Mouse (Mus musculus) urinary bladder, postnatal 14 days (tissue): ENCODE results near the gene Exoc3l4.

Experiments used
- DNase-seq: peaks from one replicate; pipeline ENCODE4 v3.0.0; 2021; ENCODE audit warnings: low spot score

Gene Exoc3l4

DNA sequence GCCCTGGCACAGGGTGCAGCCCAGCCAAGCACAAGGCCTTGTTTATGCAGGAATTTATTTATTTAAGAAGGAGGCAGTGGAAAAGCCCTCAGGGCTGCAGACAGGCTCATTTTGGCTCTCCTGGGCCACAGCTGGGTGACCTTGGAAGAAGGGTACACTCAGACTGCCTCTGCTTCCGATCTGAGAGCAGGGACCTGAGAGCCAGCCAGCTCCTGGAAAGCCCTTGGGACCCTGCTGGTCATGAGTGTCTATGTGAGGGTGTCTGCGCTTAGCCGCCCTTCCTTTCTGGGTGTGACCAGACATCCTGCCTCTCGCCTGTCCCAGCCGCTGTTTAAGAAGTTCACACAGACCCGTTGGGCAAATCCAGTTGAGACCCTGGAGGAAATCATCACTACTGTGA, 33.5 kb downstream of the Exoc3l4 start:
- peak; percentile 7 for DNase-seq

DNA sequence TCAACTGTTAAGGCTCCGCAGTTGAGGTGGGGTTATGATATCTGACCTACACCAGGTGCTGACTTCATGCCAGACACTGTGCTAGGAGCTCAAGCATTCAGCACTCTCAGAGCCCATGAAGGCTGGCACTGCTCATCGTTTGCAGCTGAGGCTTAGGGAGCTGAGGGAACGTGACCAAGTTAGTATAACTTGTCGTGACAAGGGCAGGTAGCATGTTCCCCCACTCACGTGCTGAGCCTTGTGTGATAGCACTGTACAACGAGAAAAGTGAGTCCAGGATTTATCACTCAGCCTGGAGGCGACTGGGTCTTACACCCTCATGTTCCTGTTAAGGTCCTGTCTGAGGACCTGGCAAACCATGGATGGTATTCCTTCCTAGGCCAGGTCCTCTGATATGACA, 34.7 kb downstream of the Exoc3l4 start:
- DNase-seq, result no peak

GRCm38 (mm10) chr12:111454021-111454420, 37.2 kb downstream of the Exoc3l4 start:
- DNase-seq, result no peak

DNA sequence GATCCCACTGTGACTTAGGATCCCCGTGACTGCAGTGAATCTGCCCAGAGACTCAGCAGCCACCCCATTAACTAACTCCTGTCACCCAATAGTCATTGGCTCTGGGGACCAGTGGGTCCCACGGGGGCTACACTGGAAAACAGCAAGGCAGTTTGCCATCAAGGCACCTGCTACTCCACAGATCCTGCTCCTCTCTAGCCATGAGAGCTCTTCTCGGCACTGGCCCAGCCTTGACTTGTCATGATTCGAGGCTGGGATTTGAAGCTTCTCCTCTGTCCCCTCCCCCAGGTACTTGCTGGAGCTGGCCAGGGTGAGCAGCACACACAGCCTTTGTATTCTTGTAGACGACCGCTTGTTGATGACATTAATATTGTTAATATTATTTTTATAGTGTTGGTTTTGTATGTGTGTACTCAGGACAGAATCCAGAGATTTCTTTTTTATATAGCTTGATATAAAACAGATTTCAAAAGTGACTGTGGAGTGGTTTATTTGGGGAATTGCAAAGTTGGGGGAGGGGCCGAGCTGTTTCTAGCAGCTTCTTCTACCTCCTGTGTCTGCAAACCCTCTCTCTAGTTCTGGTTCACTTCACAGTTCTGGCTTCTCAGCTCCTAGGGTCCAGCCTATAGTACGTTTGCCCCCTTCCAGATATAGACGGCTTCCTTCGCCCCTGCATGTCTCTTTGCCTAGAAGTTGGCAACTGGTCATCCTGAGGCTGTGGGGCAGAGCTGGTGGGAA, 37.9 kb downstream of the Exoc3l4 start:
- DNase-seq, result no peak

- DNase-seq, result no peak
Observed at GRCm38 (mm10) chr12:111455311-111455846, 38.6 kb downstream of the Exoc3l4 start.

GRCm38 (mm10) chr12:111455860-111456259, 39.0 kb downstream of the Exoc3l4 start:
- DNase-seq, result no peak

DNA sequence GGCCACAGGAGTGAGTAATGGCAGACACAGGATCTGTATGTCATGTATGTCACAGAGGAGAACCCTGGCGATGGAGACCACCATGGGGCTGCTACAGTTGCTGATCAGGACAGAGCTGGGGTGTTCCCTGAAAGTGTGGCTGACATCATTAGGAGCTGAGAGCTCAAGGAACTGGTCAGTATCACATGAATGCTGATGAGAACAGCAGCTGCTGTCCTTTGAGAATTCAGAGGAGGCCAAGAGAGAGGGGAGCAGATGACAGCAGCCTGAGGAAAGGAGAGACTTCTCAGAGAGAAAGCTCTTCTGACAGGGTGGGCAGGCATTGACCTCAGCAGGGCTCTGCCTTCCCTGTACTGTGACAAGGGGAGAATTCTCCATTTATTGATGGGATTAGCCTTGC, 40.9 kb downstream of the Exoc3l4 start:
- no peak for DNase-seq

- DNase-seq, result no peak
Observed at GRCm38 (mm10) chr12:111463570-111463969, 46.8 kb downstream of the Exoc3l4 start.

- DNase-seq, result no peak
Observed at GRCm38 (mm10) chr12:111466369-111466768, 49.6 kb downstream of the Exoc3l4 start.

GRCm38 (mm10) chr12:111468206-111468605, 51.4 kb downstream of the Exoc3l4 start:
- no peak for DNase-seq

DNA sequence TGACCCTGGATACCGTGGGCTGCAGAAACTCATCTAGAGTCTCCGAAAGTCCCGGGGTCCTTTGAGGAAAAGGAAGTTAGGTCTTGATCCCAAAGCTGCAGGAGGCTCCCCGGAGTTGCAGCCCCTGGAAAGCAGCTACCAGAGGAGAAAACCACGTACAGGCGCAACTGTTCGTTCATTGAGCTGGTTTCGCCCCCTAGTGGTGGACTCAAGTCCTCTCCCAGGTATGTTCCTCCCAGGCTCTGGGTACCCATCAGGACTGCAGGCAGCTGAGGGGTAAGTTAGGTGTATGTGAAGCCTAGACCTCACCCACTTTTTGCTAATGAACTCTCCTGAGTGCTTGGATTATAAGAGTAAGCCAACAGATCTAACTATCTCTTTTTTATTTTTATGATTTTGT, 52.7 kb downstream of the Exoc3l4 start:
- DNase-seq, result peak; percentile 78

- DNase-seq, result peak; percentile 3
Observed at GRCm38 (mm10) chr12:111471119-111471518, 54.3 kb downstream of the Exoc3l4 start.

GRCm38 (mm10) chr12:111471721-111472120, 54.9 kb downstream of the Exoc3l4 start:
- DNase-seq, result peak; percentile 2

GRCm38 (mm10) chr12:111472886-111473285, 56.1 kb downstream of the Exoc3l4 start:
- DNase-seq, result no peak

- no peak for DNase-seq
Observed at GRCm38 (mm10) chr12:111474384-111474783, 57.6 kb downstream of the Exoc3l4 start.

DNA sequence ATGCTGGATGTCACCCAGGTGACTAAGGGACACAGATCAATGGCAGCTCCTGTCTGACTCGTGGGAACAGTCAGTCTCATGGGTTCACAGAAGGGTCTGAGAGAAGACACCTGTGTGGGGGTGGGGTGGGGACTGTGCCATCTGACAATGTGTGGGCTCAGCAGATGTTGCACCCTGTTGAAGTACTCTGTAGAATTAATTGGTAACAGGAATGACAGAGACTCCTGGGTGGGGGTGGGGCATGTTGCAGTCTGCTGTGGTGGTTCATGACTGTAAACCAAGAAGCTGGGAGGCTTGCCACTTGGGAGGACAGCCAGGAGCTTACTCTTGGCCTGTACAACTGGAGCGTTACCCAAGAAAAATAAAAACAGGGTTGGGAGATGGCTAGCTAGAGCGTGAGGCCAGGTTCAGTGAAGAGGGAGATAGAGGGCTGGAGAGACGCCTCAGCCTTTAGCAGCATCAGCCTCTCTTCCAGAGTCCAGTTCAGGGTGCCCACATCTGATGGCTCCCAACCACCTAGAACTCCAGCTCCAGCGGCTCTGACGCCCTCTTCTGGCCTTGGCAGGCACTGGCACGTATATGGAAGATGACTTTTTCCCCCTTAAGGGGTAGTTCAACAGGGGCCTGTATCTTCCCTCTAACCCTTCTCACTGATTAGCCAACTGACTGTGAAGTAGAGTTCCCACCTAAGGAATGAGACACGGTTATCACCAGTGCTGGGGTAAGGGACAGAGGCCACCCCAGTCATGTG, 58.3 kb downstream of the Exoc3l4 start:
- DNase-seq, result peak; percentile 84

DNA sequence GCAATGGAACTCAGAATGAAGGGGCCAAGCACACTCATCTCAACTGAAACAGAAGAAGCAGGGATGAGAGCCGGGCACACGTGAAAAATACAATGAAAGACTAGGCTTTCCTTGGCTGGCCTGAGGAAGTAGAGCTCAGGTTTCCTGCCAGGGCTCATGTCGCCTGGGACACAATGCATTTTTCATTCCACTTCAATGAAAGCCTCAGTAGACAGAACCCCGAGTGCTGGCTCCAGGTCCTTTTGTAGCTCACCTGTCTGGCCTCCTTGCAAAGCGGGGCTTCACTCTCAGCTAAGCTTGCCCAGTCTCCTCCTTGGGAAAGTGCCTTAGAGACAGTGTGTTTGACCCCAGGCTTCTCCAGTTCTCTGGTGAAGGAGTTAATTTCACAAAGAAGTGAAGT, 62.1 kb downstream of the Exoc3l4 start:
- DNase-seq, result no peak

GRCm38 (mm10) chr12:111479917-111480316, 63.1 kb downstream of the Exoc3l4 start:
- DNase-seq, result peak; percentile 51
